Mouse (Mus musculus): ENCODE data around the gene Fyb. TPM values are rescaled to one million over a fixed set of nuclear protein-coding genes. Genes with fewer than 3 reads are reported as not detected.

The Fyb gene
- polyA plus RNA-seq, 2 experiments = 8.3 to 19.5 TPM

DNA sequence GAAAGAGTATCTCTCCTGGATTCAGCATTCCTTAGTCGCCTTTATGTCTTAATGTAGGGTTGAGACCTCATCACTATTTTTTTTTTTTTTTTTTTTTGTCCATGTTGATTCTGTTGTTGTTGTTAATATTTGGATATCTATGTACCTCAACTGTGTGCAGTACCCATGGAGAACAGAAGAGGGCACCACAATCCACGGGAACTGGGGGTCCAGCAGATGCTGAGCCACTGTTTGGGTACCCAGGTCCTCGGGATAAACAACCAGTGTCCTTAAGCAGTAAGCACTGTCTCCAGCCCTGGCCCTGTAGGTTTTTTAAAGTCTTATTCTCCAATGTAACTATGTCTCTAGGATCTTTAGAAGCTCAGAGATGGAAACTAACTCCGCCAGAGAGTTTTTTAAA, 43.2 kb downstream of the Fyb start:
- no peak overlapping the region for H3K4me3 ChIP-seq (ENCODE audit: insufficient read depth in 1 of 2, low read depth in 2 of 2, low read length in 2 of 2)
- no peaks in the 10 kb centered on the region for H3K27me3 ChIP-seq (ENCODE audit: control insufficient read depth, insufficient read depth, low read length)
- H3K4me1 ChIP-seq (replicated peaks; ENCODE audit: control insufficient read depth in 2 of 2, insufficient read depth in 2 of 2, low read length in 1 of 2) = peaks cover 0 to 18% of the 10 kb centered on the region in 2 experiments; a peak in 2 of 4 replicates
- H3K9ac ChIP-seq (replicated peaks) = no peak overlapping the region
- TF ChIP-seq CTCF (IDR thresholded peaks at IDR 0.05; ENCODE audit: low read depth) (peak; percentile 45), EP300 (IDR thresholded peaks at IDR 0.05; ENCODE audit: low read depth) (no peak)
- no peaks in the 10 kb centered on the region for H3K36me3 ChIP-seq (replicated peaks; ENCODE audit: control insufficient read depth, insufficient read depth, low read depth)
- no peaks in the 10 kb centered on the region; the same call in 1 of the 2 replicates for H3K9me3 ChIP-seq (ENCODE audit: control insufficient read depth, low read length)
- no peak overlapping the region for H3K27ac ChIP-seq
- ATAC-seq (ENCODE audit: insufficient read depth) = no peak
- no peak overlapping the region for H3K4me2 ChIP-seq (ENCODE audit: low read depth)
- WGBS (ENCODE audit: insufficient replicate concordance) = 78% methylated on average over 4 of the region's 4 CpGs
- DNase-seq (ENCODE audit: low read depth in 3 of 3, low spot score in 3 of 3) = no peak

GRCm38 (mm10) chr15:6567993-6568392, 45.3 kb downstream of the Fyb start:
- Histone ChIP-seq H3K4me3 (ENCODE audit: insufficient read depth in 1 of 2, low read depth in 2 of 2, low read length in 2 of 2) (no peak overlapping the region), H3K27me3 (ENCODE audit: control insufficient read depth, insufficient read depth, low read length) (no peaks in the 10 kb centered on the region), H3K4me1 (replicated peaks; ENCODE audit: control insufficient read depth in 2 of 2, insufficient read depth in 2 of 2, low read length in 1 of 2) (peaks cover 0 to 18% of the 10 kb centered on the region in 2 experiments; a peak in 2 of 4 replicates), H3K9ac (replicated peaks) (no peak overlapping the region), H3K4me2 (ENCODE audit: low read depth) (no peak overlapping the region), H3K36me3 (replicated peaks; ENCODE audit: control insufficient read depth, insufficient read depth, low read depth) (no peaks in the 10 kb centered on the region), H3K27ac (no peak overlapping the region), H3K9me3 (ENCODE audit: control insufficient read depth, low read length) (no peaks in the 10 kb centered on the region; the same call in 1 of the 2 replicates)
- WGBS (ENCODE audit: insufficient replicate concordance) = 59% methylated on average over 5 of the region's 5 CpGs
- TF ChIP-seq EP300 (IDR thresholded peaks at IDR 0.05; ENCODE audit: low read depth) (no peak), CTCF (IDR thresholded peaks at IDR 0.05; ENCODE audit: low read depth) (no peak)
- ATAC-seq (ENCODE audit: insufficient read depth) = no peak
- no peak for DNase-seq (ENCODE audit: low read depth in 3 of 3, low spot score in 3 of 3)

DNA sequence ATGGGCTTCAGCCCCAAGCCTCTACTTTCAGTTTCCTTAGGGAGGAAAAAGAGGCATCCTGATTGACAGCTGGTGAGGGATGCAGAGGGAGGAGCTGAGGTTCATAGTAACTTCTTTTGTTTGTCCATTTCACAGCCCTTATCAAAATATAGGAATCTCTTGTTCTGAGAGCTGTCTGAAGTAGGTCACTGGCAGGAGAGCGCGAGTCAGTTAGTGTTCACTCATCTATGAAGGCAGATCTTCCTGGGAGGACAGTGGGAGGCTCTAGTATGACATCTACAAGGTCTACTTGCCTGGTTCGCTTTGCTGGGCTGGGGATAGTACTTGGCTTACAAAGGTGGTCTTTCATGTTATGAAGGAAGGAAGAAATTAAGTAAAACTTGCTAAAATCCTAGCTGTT, 46.0 kb downstream of the Fyb start:
- H3K36me3 ChIP-seq (replicated peaks; ENCODE audit: control insufficient read depth, insufficient read depth, low read depth) = no peaks in the 10 kb centered on the region
- TF ChIP-seq CTCF (IDR thresholded peaks at IDR 0.05; ENCODE audit: low read depth) (no peak), EP300 (IDR thresholded peaks at IDR 0.05; ENCODE audit: low read depth) (no peak)
- WGBS (ENCODE audit: insufficient replicate concordance) = 42% methylated on average over 3 of the region's 3 CpGs
- no peaks in the 10 kb centered on the region for H3K27me3 ChIP-seq (ENCODE audit: control insufficient read depth, insufficient read depth, low read length)
- DNase-seq (ENCODE audit: low read depth in 3 of 3, low spot score in 3 of 3) (no peak), ATAC-seq (ENCODE audit: insufficient read depth) (no peak)
- H3K9ac ChIP-seq (replicated peaks) = no peak overlapping the region
- H3K4me1 ChIP-seq (replicated peaks; ENCODE audit: control insufficient read depth in 2 of 2, insufficient read depth in 2 of 2, low read length in 1 of 2) = peaks cover 0 to 18% of the 10 kb centered on the region in 2 experiments; a peak in 2 of 4 replicates
- H3K27ac ChIP-seq = no peak overlapping the region
- H3K9me3 ChIP-seq (ENCODE audit: control insufficient read depth, low read length) = no peaks in the 10 kb centered on the region; the same call in 1 of the 2 replicates
- H3K4me3 ChIP-seq (ENCODE audit: insufficient read depth in 1 of 2, low read depth in 2 of 2, low read length in 2 of 2) = no peak overlapping the region
- H3K4me2 ChIP-seq (ENCODE audit: low read depth) = no peak overlapping the region

GRCm38 (mm10) chr15:6569074-6569473, 46.4 kb downstream of the Fyb start:
- WGBS (ENCODE audit: insufficient replicate concordance) = 11% methylated on average over 5 of the region's 5 CpGs
- H3K27me3 ChIP-seq (ENCODE audit: control insufficient read depth, insufficient read depth, low read length) = no peaks in the 10 kb centered on the region
- no peaks in the 10 kb centered on the region for H3K36me3 ChIP-seq (replicated peaks; ENCODE audit: control insufficient read depth, insufficient read depth, low read depth)
- no peak overlapping the region for H3K9ac ChIP-seq (replicated peaks)
- TF ChIP-seq CTCF (IDR thresholded peaks at IDR 0.05; ENCODE audit: low read depth) (no peak), EP300 (IDR thresholded peaks at IDR 0.05; ENCODE audit: low read depth) (no peak)
- no peak overlapping the region for H3K4me3 ChIP-seq (ENCODE audit: insufficient read depth in 1 of 2, low read depth in 2 of 2, low read length in 2 of 2)
- no peaks in the 10 kb centered on the region; the same call in 1 of the 2 replicates for H3K9me3 ChIP-seq (ENCODE audit: control insufficient read depth, low read length)
- DNase-seq (ENCODE audit: low read depth in 3 of 3, low spot score in 3 of 3) (no peak), ATAC-seq (ENCODE audit: insufficient read depth) (peak; percentile 34; the same call in 1 of the 2 replicates)
- no peak overlapping the region for H3K27ac ChIP-seq
- H3K4me2 ChIP-seq (ENCODE audit: low read depth) = no peak overlapping the region
- H3K4me1 ChIP-seq (replicated peaks; ENCODE audit: control insufficient read depth in 2 of 2, insufficient read depth in 2 of 2, low read length in 1 of 2) = peaks cover 0 to 18% of the 10 kb centered on the region in 2 experiments; a peak in 2 of 4 replicates

DNA sequence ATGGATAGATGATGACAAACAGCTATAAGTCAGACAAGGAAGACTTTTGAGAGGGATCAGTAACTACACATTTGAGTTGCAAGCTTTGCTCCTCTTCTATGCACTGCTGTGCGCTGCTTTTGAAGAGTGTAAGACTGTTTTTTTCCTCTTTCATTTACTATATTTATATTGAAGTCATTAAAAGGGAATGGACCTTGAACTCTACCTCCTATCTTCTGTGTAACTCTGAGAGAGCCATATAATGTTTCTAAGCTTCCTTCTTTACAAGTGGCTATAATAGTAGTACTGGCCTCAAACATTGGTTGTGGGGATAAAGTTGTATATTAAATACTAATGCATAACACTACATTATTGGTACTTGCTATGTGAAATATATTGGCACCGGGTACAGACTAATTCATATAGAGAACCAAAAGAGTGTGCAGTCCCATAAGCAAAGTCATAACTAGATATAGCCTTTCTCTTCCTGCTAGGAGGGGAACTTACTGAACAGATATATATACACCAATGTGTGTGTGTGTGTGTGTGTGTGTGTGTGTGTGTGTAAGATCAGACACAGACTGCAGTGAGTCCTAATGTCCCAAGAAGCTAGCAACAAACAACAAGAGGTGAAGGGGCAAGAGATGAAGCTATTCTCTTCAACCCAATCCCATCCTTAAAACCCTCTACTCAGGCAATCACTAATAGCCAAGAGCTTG, 47.7 kb downstream of the Fyb start:
- Histone ChIP-seq H3K4me2 (ENCODE audit: low read depth) (no peak overlapping the region), H3K4me3 (ENCODE audit: insufficient read depth in 1 of 2, low read depth in 2 of 2, low read length in 2 of 2) (no peak overlapping the region), H3K27me3 (ENCODE audit: control insufficient read depth, insufficient read depth, low read length) (no peaks in the 10 kb centered on the region), H3K9me3 (ENCODE audit: control insufficient read depth, low read length) (no peaks in the 10 kb centered on the region; the same call in 1 of the 2 replicates), H3K4me1 (replicated peaks; ENCODE audit: control insufficient read depth in 2 of 2, insufficient read depth in 2 of 2, low read length in 1 of 2) (peaks cover 0 to 12% of the 10 kb centered on the region in 2 experiments; a peak in 2 of 4 replicates), H3K27ac (no peak overlapping the region), H3K9ac (replicated peaks) (no peak overlapping the region), H3K36me3 (replicated peaks; ENCODE audit: control insufficient read depth, insufficient read depth, low read depth) (no peaks in the 10 kb centered on the region)
- no peak for TF ChIP-seq CTCF (IDR thresholded peaks at IDR 0.05; ENCODE audit: low read depth)
- no peak for TF ChIP-seq EP300 (IDR thresholded peaks at IDR 0.05; ENCODE audit: low read depth)
- 77% methylated on average over 2 of the region's 2 CpGs for WGBS (ENCODE audit: insufficient replicate concordance)
- DNase-seq (ENCODE audit: low read depth in 3 of 3, low spot score in 3 of 3) (no peak), ATAC-seq (ENCODE audit: insufficient read depth) (no peak)

Data from liver, embryonic 14.5 days (tissue).